Mouse (Mus musculus) spleen, postnatal 36 days (tissue): ENCODE results near the gene Tns1.
"Not testable (repeated sequence)": the region's sequence is repeated elsewhere in the genome, so short reads cannot be mapped to it uniquely, and the experiment has no call there.

Source experiments
- DNase-seq, 2 experiments: peaks; one replicate each; pipeline ENCODE4 v3.0.0; 2022; ENCODE audit warnings: low spot score in 2 of 2, mixed read lengths in 1 of 2

The Tns1 gene

DNA sequence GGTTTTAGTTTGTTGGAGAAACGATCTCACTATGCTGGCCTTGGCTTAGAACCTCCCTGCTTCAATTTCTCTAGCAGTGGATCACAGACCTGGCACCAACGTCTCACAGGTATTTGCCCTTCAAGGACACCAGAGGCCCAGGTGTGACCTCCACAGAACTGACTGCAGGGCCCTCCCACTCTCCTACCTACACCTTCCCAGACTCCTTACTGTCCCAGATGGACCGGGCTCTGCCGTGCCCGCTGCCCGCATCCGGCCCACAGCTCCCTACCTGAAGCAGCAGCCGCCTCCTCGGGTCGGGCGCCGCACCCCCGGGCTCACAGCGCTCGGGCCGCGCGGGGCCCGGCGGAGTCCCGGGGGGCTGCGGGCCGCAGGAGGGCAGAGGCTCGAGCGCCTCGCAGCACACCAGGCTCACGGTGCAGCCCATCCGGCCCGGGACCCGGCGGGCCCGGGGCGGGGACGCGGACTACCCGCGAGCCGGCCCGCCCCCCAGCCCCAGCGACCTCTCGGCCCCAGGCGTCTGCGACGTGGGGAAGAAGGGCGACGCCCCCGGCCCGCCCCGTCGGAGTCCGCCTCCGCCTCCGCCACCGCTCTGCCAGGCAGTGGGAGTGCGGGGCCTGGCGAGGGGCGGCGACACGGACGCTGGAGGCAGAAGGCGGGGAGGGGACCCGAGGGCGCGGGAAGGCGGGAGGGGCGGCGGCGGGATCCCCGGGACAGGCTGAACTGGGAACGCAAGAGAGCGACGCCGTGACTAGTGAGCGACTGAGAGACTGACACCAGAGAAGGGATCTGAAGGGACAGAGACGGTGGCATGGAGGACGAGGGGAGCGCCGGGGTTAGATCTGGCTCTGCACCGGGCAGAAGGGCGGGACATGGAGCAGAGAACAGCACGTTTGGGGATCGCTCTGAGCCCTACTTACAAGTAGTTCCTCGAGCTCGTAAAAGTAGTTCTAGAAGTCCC is at the start of gene Tns1:
Gene Tns1, minus strand, starts transcription at position 429 of the 961 bp plus-strand sequence.
- DNase-seq, result peak; percentile 25 to 36

GRCm38 (mm10) chr1:74172722-74173121 is 48.5 kb upstream of the Tns1 start:
- no peak for DNase-seq

- DNase-seq, result no peak
These were observed 45.5 kb upstream of the Tns1 start for GRCm38 (mm10) chr1:74169721-74170120.

GRCm38 (mm10) chr1:74167136-74167535 is 42.9 kb upstream of the Tns1 start:
- DNase-seq, result no peak

DNA sequence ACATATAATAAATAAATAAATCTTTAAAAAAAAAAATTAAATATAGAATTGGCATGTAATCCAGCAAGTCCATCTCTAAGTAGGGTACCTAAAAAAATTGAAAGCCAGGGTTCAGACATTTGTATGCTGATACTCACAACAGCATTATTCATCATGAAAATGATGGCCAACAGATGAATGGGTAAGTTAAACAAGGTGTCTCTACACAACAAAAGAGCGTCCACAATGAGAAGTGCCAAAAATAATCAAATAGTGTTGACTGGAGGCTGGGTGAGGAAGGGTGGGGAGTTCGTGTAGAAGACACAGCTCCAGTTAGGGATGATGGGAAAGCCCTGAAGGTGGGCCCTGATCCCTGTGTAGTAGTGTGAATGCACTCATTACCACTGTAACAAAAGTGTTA is 35.8 kb upstream of the Tns1 start:
- DNase-seq, result no peak

GRCm38 (mm10) chr1:74159613-74160012 is 35.4 kb upstream of the Tns1 start:
- not testable (repeated sequence) for DNase-seq

- DNase-seq, result no peak
These were observed 32.2 kb upstream of the Tns1 start for GRCm38 (mm10) chr1:74156381-74156910.

DNA sequence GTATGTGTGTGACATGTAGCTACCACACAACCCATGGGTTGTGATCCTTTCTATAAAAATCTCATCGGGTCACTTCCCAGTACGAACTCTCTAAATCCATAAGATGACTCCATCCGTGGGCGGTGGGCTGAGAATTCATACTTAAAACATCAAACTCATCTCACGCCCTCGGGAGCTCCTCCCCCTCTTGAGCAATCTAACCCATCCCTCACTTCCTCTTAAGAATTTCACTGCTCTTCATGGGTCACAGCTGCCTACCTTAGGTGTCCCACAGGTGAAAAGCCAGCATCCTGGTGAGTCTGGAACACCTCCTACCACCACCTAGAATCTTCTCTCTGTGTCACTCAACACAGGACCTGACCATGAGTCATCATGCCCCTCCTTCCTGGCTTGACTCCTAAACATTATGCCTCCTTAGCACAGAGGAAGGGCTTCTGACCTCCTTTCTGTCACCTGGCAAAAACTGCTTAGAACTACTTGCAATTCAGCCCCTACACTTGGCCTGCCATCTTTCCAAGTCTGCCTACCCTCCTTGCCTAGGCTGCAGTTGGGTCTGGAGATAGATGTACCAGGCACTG is 31.3 kb upstream of the Tns1 start:
- no peak for DNase-seq

- no peak for DNase-seq
These were observed 29.4 kb upstream of the Tns1 start, which contains the start of gene Cxcr2 for GRCm38 (mm10) chr1:74153461-74154184. Cxcr2 (plus strand) TSS chr1:74153989.

GRCm38 (mm10) chr1:74151091-74151490 is 26.8 kb upstream of the Tns1 start:
- no peak for DNase-seq

DNA sequence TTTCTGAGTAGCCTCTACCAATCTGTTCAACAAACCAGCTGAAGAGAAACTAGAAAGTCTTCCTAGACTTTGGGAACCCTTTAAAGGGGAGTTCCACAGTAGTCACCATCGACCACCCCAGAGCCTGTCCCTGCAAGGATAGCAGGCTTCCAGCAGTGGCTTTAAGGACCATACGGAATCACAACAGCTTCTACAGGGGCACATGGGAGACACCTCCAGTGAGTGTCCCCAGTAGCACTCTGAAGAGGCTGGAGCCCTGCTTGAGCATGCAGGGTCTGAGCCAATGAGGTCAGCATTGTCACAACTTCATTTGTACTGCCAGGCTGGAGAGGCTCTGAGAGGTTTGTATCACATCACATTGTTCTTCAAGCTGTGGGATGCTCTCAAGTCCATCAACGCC is 25.9 kb upstream of the Tns1 start:
- no peak for DNase-seq

DNA sequence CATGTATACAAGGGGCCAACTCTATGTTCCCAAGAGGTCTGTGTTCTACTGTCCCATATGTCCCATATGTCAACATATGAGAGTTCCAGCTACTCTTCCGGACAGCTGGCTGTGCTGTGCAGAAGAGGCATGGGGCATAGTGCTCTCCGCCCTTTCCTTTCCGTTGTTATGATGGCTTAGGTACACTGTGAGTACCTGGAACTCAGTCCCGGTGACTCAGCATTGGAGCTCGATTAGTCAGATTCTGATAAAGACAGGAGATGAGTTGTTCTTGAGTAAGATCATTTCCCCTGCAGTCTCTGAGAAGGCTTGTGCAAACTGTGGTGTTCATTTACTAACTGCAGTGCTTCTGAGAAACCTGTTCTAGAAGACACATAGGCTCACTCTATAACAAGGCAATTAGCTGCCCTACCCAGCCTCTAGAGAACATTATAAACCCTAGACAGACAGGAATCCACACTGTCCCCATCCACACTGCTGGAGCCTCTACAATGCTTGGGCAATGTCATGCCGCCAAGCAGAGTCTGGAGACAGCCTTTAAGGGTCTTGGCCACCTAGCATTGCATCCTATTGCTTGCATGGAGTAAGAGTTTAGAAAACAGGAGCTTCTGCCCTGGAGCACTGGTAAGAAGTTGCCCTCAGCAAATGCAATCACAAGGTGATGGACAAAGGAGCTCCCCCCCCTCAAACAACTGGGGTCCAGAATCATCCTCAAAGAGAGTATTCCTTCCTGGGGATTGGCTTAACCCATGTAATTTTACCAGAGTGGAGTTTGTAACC is 25.0 kb upstream of the Tns1 start:
- DNase-seq, result no peak

DNA sequence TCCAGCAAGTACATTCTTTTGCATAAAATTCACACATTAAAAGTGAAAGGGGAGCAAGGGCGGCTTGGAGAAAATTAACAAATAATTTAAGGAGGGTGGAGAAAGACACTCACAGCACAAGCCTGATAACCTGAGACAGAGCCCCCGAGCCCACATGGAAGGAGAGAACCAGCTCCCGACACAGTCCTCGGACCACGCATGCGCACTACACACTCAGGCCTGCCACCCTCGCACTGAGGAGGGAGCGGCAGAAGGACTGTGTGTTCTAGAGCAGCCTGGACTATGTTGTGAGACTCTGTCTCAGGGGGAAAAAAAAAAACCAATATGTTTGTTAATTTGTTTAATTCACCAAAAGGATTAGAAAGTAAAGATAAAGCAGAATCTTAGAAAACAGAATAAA is 17.5 kb upstream of the Tns1 start:
- DNase-seq, result no peak

- no peak for DNase-seq
These were observed 15.2 kb upstream of the Tns1 start for GRCm38 (mm10) chr1:74139415-74139814.

GRCm38 (mm10) chr1:74135326-74135950 is 11.2 kb upstream of the Tns1 start:
- DNase-seq, result no peak

- DNase-seq, result peak; percentile 12 to 27
These were observed 9.7 kb upstream of the Tns1 start for GRCm38 (mm10) chr1:74133954-74134353.

DNA sequence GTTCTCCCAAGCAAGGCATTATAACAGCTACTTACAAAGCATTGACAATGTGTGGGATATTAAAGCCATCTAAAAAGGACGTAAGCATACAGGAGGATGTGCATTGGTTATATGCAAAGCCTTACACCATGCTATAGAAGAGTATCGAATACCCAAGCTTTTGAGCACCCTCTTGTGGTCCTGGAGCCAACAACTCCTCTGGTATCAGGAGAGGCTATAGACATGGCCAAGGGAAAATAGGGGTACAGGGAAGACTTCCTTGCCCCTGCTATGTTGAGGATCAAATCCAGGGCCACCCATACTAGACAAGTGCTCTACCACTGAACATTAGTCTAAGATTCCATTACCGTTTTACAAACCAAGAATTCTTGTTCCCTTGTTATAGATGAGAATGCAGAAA is 7.8 kb upstream of the Tns1 start:
- DNase-seq, result no peak

DNA sequence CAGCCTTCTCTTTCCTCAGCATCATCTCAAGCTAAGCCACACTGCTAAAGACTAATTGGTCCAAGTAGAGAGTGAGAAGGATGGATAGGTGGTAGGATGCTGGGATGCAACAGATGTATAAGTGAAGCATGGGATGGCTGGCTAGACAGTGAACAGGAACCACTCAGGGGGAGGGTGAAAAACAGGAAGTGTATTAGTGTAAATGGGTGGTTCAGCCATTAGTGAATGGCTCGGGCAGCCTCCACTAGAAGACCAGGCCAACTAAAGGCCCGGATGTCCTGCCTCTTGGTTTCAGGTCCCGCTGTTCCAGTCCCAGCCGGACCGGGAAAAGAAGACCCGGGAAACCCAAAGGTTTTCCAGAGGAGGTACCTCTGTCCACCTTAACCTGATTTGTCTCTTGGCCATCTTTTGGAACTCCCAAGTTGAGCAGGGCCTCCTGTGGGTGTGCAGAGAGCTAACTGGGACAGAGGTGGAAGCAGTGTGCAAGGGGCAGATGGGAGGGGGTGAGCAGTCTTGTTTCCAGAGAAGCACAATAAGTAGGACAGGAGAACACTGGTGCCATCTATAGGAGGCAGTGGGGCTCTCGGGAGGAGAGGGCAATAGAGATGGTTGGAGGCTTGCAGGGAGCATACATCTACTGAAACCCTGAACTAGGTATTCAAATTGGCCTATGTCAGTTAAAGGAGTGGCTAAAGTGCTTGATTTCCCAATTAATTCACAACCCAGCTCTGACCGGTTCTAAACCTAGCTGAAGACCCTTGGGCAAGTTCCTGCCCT is 6.8 kb upstream of the Tns1 start:
- no peak for DNase-seq

GRCm38 (mm10) chr1:74124991-74125552 is 823 bp upstream of the Tns1 start, which contains the start of gene Rufy4:
Rufy4 (plus strand) TSS chr1:74125541.
- peak; percentile 84 to 86 for DNase-seq

- DNase-seq, result no peak
These were observed 1.0 kb downstream of the Tns1 start for GRCm38 (mm10) chr1:74123215-74123614.
